Mouse (Mus musculus): ENCODE results near the gene 5330417C22Rik. TPM values are rescaled to one million over a fixed set of nuclear protein-coding genes. Genes with fewer than 3 reads are reported as not detected.
"Not testable (repeated sequence)": the region's sequence is repeated elsewhere in the genome, so short reads cannot be mapped to it uniquely, and the experiment has no call there.

The 5330417C22Rik gene
- polyA plus RNA-seq, 1 experiment from 2014 or later, result 9.0 TPM

GRCm38 (mm10) chr3:108523415-108523814, 12.9 kb downstream of the 5330417C22Rik start:
- H3K4me1 ChIP-seq (ENCODE audit: insufficient read depth), result no peaks in the 10 kb centered on the region
- ATAC-seq (ENCODE audit: insufficient read depth) (no peak), DNase-seq (no peak)
- TF ChIP-seq CTCF (IDR thresholded peaks at IDR 0.05; ENCODE audit: low read depth), result no peak
- 82% methylated on average over 4 of the region's 4 CpGs for WGBS
- no peak overlapping the region for H3K9ac ChIP-seq
- H3K4me3 ChIP-seq (ENCODE audit: low read depth, low read length), result no peak overlapping the region
- H3K27ac ChIP-seq (ENCODE audit: low read depth), result no peak overlapping the region
- no peaks in the 10 kb centered on the region for H3K27me3 ChIP-seq (ENCODE audit: insufficient read depth, low read length)
- no peaks in the 10 kb centered on the region for H3K9me3 ChIP-seq (ENCODE audit: low read depth, low read length)
- H3K36me3 ChIP-seq (ENCODE audit: insufficient read depth), result no peaks in the 10 kb centered on the region
- no peak overlapping the region for H3K4me2 ChIP-seq

- Histone ChIP-seq H3K36me3 (ENCODE audit: insufficient read depth) (no peaks in the 10 kb centered on the region), H3K4me1 (ENCODE audit: insufficient read depth) (no peaks in the 10 kb centered on the region), H3K9me3 (ENCODE audit: low read depth, low read length) (no peaks in the 10 kb centered on the region), H3K4me2 (no peak overlapping the region), H3K9ac (no peak overlapping the region), H3K4me3 (ENCODE audit: low read depth, low read length) (no peak overlapping the region), H3K27me3 (ENCODE audit: insufficient read depth, low read length) (no peaks in the 10 kb centered on the region), H3K27ac (ENCODE audit: low read depth) (no peak overlapping the region)
- DNase-seq (no peak), ATAC-seq (ENCODE audit: insufficient read depth) (no peak)
- TF ChIP-seq CTCF (IDR thresholded peaks at IDR 0.05; ENCODE audit: low read depth), result no peak
- WGBS, result 32% methylated on average over 4 of the region's 4 CpGs
These were observed 18.1 kb downstream of the 5330417C22Rik start for GRCm38 (mm10) chr3:108518276-108518675.

DNA sequence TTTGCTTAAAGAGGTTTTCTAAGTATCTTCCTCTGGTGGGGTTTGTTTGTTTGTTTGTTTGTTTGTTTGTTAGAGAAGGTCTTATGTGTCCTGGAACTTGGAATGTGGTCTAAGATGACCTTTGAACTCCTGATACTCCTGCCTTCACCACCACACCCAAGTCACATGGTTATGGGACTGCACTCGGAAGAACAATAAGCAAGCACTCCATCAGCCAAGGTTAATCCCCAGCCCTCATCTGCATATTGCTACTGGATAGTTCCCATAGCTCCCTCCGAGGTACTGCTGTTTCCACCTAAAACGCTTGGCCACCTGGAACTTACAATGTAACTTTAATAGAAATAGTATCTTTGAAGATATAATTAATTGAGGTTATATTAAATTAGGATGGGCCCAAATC, 22.9 kb downstream of the 5330417C22Rik start:
- Histone ChIP-seq H3K4me1 (ENCODE audit: insufficient read depth) (peaks cover 5% of the 10 kb centered on the region; the same call in 1 of the 2 replicates), H3K9me3 (ENCODE audit: low read depth, low read length) (no peaks in the 10 kb centered on the region), H3K9ac (no peak overlapping the region), H3K4me2 (no peak overlapping the region), H3K27me3 (ENCODE audit: insufficient read depth, low read length) (no peaks in the 10 kb centered on the region), H3K36me3 (ENCODE audit: insufficient read depth) (no peaks in the 10 kb centered on the region), H3K27ac (ENCODE audit: low read depth) (no peak overlapping the region), H3K4me3 (ENCODE audit: low read depth, low read length) (no peak overlapping the region)
- no peak for TF ChIP-seq CTCF (IDR thresholded peaks at IDR 0.05; ENCODE audit: low read depth)
- 69% methylated on average over 3 of the region's 3 CpGs for WGBS
- ATAC-seq (ENCODE audit: insufficient read depth), result no peak
- DNase-seq, result no peak

GRCm38 (mm10) chr3:108510716-108511483, 25.4 kb downstream of the 5330417C22Rik start:
- ATAC-seq (ENCODE audit: insufficient read depth), result no peak
- TF ChIP-seq CTCF (IDR thresholded peaks at IDR 0.05; ENCODE audit: low read depth), result no peak
- no peak overlapping the region for H3K4me3 ChIP-seq (ENCODE audit: low read depth, low read length)
- H3K4me1 ChIP-seq (ENCODE audit: insufficient read depth), result peaks cover 5% of the 10 kb centered on the region; the same call in 1 of the 2 replicates
- 28% methylated on average over 9 of the region's 9 CpGs for WGBS
- H3K4me2 ChIP-seq, result no peak overlapping the region
- H3K27ac ChIP-seq (ENCODE audit: low read depth), result no peak overlapping the region
- no peaks in the 10 kb centered on the region for H3K27me3 ChIP-seq (ENCODE audit: insufficient read depth, low read length)
- H3K9ac ChIP-seq, result no peak overlapping the region; the same call in 1 of the 2 replicates
- H3K9me3 ChIP-seq (ENCODE audit: low read depth, low read length), result no peaks in the 10 kb centered on the region
- no peaks in the 10 kb centered on the region for H3K36me3 ChIP-seq (ENCODE audit: insufficient read depth)
- DNase-seq, result peak; percentile 66

- H3K9me3 ChIP-seq (ENCODE audit: low read depth, low read length), result no peaks in the 10 kb centered on the region
- no peak for TF ChIP-seq CTCF (IDR thresholded peaks at IDR 0.05; ENCODE audit: low read depth)
- H3K27me3 ChIP-seq (ENCODE audit: insufficient read depth, low read length), result no peaks in the 10 kb centered on the region
- no peak overlapping the region for H3K4me3 ChIP-seq (ENCODE audit: low read depth, low read length)
- H3K4me1 ChIP-seq (ENCODE audit: insufficient read depth), result peaks cover 5% of the 10 kb centered on the region; the same call in 1 of the 2 replicates
- H3K4me2 ChIP-seq, result no peak overlapping the region
- DNase-seq, result no peak
- WGBS, result 63% methylated on average over 2 of the region's 2 CpGs
- H3K36me3 ChIP-seq (ENCODE audit: insufficient read depth), result no peaks in the 10 kb centered on the region
- no peak for ATAC-seq (ENCODE audit: insufficient read depth)
- H3K9ac ChIP-seq, result no peak overlapping the region
- no peak overlapping the region for H3K27ac ChIP-seq (ENCODE audit: low read depth)
These were observed 26.2 kb downstream of the 5330417C22Rik start for GRCm38 (mm10) chr3:108510156-108510555.

DNA sequence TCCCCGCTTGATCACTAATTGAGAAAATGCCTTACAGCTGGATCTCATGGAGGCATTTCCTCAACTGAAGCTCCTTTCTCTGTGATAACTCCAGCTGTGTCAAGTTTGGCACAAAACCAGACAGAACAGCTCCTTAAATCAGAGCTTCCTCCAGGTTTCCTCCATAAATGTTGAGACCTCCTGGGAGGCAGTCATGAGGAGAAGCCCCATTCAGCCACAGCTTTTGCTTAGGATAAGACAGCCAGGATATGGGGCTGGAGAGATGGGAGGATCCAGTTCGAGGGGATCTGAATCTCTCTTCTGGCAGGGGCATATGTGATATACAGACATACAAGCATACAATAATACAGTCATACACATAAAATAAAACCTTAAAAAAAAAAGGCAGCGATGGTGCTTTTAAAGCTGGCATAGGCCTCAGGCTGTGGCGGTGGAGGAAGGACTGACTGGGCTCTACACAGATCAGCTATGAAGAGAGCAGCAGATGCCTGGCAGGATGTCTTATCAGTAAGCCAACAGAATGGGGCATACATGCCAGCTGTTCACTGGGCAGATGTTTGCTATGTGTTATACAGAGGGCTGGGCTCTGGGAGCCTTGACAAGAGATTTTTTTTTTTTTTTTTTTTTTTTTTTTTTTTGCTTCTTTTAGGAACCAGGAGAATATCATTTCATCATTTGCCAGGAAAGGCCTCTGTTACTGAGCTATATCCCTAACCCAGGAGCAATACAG, 27.4 kb downstream of the 5330417C22Rik start:
- no peak overlapping the region for H3K4me3 ChIP-seq (ENCODE audit: low read depth, low read length)
- DNase-seq, result peak; percentile 28
- WGBS, result 61% methylated on average over 4 of the region's 4 CpGs

DNA sequence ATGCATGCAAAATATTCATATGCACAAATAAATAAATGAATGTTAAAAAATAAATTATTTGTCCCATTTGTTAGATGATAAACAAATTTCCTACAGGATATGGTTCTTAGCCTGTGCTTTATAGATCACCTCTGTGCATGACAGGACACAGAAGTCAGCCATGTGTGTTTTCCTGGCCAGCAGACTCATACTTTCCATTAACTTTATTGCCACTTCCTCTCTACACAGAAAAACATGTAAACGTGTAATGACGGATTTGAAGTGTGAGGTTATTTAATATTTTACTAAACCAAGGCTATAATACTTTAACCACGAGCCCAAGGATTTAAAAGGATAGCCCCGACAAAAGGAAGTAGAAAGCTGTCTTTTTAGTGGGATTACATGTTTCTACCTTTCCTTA, 32.4 kb downstream of the 5330417C22Rik start:
- Histone ChIP-seq H3K9me3 (ENCODE audit: low read depth, low read length) (no peaks in the 10 kb centered on the region), H3K27ac (ENCODE audit: low read depth) (no peak overlapping the region), H3K4me3 (ENCODE audit: low read depth, low read length) (no peak overlapping the region), H3K27me3 (ENCODE audit: insufficient read depth, low read length) (no peaks in the 10 kb centered on the region), H3K4me1 (ENCODE audit: insufficient read depth) (no peaks in the 10 kb centered on the region), H3K36me3 (ENCODE audit: insufficient read depth) (no peaks in the 10 kb centered on the region), H3K4me2 (no peak overlapping the region), H3K9ac (no peak overlapping the region)
- WGBS, result 70% methylated on average over 4 of the region's 4 CpGs
- ATAC-seq (ENCODE audit: insufficient read depth), result no peak
- no peak for DNase-seq
- TF ChIP-seq CTCF (IDR thresholded peaks at IDR 0.05; ENCODE audit: low read depth), result no peak

More for the DNA sequence above, 27.4 kb downstream of the 5330417C22Rik start:
- no peaks in the 10 kb centered on the region for H3K9me3 ChIP-seq (ENCODE audit: low read depth, low read length)
- H3K4me2 ChIP-seq, result no peak overlapping the region
- ATAC-seq (ENCODE audit: insufficient read depth), result no peak
- H3K27me3 ChIP-seq (ENCODE audit: insufficient read depth, low read length), result no peaks in the 10 kb centered on the region
- peaks cover 5% of the 10 kb centered on the region; the same call in 1 of the 2 replicates for H3K4me1 ChIP-seq (ENCODE audit: insufficient read depth)
- TF ChIP-seq CTCF (IDR thresholded peaks at IDR 0.05; ENCODE audit: low read depth), result no peak
- H3K36me3 ChIP-seq (ENCODE audit: insufficient read depth), result no peaks in the 10 kb centered on the region
- no peak overlapping the region for H3K27ac ChIP-seq (ENCODE audit: low read depth)
- H3K9ac ChIP-seq, result no peak overlapping the region

DNA sequence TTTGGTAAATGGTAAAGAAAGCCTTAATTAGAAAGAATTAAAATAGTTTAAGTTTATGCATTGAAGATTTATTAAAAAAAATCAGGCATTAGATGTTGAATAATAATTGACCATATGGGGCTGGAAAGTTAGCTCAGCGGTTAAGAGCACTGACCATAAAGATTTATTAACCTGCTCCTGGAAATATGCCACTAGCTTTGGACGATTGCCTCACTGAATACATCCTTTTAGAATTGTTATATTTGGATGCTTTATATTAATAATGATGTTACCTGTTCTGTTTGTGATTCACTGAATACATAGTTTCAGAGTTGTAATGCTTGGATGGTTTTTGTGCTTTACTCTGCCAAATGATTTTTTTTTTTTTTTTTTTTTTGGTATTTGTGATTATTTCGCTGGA, 34.9 kb downstream of the 5330417C22Rik start:
- H3K27ac ChIP-seq (ENCODE audit: low read depth); DNase-seq; H3K4me2 ChIP-seq; H3K9ac ChIP-seq; H3K4me3 ChIP-seq (ENCODE audit: low read depth, low read length); H3K36me3 ChIP-seq (ENCODE audit: insufficient read depth); H3K27me3 ChIP-seq (ENCODE audit: insufficient read depth, low read length); H3K4me1 ChIP-seq (ENCODE audit: insufficient read depth); ATAC-seq (ENCODE audit: insufficient read depth); H3K9me3 ChIP-seq (ENCODE audit: low read depth, low read length): not testable (repeated sequence)
- WGBS, result 58% methylated on average over 3 of the region's 3 CpGs
